Mouse (Mus musculus): ENCODE measurements around the gene Olfr57.
"Not testable (repeated sequence)": the region's sequence is repeated elsewhere in the genome, so short reads cannot be mapped to it uniquely, and the experiment has no call there.

Gene Olfr57

GRCm38 (mm10) chr10:79028441-79028840 is at the start of gene Olfr57:
Gene Olfr57, plus strand, starts transcription at chr10:79028741.
- in situ Hi-C loops (cut with MboI; ENCODE audit: unreplicated experiment in 2 of 2) = no loop called here

DNA sequence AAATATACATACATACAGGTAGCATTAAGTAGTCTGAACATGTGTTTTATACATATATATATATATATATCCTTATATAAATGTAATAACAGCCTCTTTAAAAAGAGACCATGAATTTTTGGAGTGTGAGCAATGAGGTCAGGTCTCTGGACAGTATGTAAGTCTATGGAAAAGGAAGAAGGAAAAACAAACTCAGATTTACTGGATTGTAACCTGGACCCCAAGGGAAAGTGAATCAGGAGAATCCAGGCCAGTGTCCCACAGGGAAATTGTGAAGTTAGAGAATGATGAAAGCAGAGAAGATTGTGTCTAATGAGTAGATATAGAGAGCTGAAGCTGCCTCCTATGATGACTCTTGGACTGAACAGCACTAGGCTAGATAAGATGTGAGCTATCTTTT is 47.8 kb upstream of the Olfr57 start, which contains the start of gene Olfr1352:
Olfr1352 (plus strand) TSS at position 301 of the 400 bp plus-strand sequence.
- in situ Hi-C loops (cut with MboI; ENCODE audit: unreplicated experiment in 2 of 2) = no loop called here

DNA sequence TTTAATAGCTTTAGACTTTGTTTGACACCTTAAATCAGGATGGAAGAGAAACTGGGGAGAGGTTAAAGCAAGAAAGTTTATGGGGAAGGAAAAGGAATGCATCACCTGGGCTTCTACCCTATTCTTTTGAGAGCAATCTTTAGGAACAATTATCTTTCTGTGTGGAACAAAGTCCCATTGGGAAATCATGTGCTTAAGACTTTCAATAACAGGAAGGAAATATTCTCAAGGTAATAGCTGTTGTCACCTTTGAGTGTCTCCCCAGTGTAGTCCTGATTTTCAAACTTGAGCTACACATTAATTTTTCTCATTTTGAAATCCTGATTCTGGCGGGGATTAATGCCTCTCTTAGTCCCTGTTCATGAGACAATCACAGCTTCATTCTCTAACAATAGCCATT is 16.4 kb upstream of the Olfr57 start, which contains the start of gene Olfr1351:
Olfr1351 (plus strand) TSS at position 301 of the 400 bp plus-strand sequence.
- in situ Hi-C loops (cut with MboI; ENCODE audit: unreplicated experiment in 2 of 2) = no loop called here

- in situ Hi-C loops (cut with MboI; ENCODE audit: unreplicated experiment in 2 of 2) = not testable (repeated sequence)
These were observed 13.9 kb downstream of the Olfr57 start for GRCm38 (mm10) chr10:79042457-79042856.

DNA sequence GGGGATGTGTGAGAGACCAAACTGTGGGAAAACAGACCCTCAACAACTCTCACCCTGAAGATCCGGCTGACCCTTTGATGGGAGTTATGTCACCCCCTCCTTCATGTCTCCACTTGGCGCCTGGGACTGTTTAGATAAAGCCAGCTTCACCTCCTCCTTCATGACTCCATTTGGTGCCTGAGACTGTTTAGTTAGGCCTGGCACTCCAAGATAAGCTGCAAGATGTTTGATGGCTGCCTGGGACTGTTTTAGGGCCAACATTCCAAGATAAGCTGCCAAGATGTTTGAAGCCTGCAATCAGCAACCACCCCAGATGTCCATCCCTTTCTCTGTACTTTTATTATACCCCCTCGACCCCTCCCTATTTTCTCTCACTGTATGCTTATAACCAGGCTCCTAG is 28.8 kb downstream of the Olfr57 start:
- in situ Hi-C loops (cut with MboI; ENCODE audit: unreplicated experiment in 2 of 2) = not testable (repeated sequence)

Measured in v-Abl transformed pro-B cells (cell line).